Mouse (Mus musculus) stomach, postnatal 0 days (tissue): ENCODE results near the gene Metrn.

Experiments used
- CTCF ChIP-seq: IDR thresholded peaks from 2 replicates; pipeline ENCODE4 v1.5.1; 2016; ENCODE audit warnings: antibody characterized with exemption, low read depth, mild to moderate bottlenecking, moderate library complexity
- EP300 ChIP-seq: optimal IDR thresholded peaks from 2 replicates; pipeline ENCODE3; 2016; ENCODE audit warnings: antibody characterized with exemption

GRCm38 (mm10) chr17:25802825-25803517, 6.0 kb upstream of the Metrn start:
- no peak for TF ChIP-seq CTCF
- no peak for TF ChIP-seq EP300
